Mouse (Mus musculus) liver, embryonic 16.5 days (tissue): Measurements from ENCODE around the gene Tceal5. TPM values are rescaled to one million over a fixed set of nuclear protein-coding genes. Genes with fewer than 3 reads are reported as not detected.

Source experiments
- microRNA-seq: library from miRNA; unstranded; fragments of <30 nt; microRNA quantifications from one replicate; pipeline ENCODE4, GENCODE M21; 2016
- polyA plus RNA-seq: library from polyadenylated mRNA; unstranded; fragments of >200 nt; fragmentation: Nextera tagmentation; extraction: Ambion mirVana; gene quantifications from 2 replicates; pipeline ENCODE4 v1.2.1, GENCODE M21; 2015

Tceal5 gene
- polyA plus RNA-seq, 1 experiment from 2014 or later: 11.0 TPM

Small RNA genes lying within 50 kb of the gene (microRNA-seq; reads per million reads assigned to microRNA genes)
- gene Mir6383: not detected

Other genes starting within 250 kb of the Tceal5 start
- 17.6 and 18.0 TPM in 2 replicates for gene Arxes2, start 210.1 kb downstream of the Tceal5 start, polyA plus RNA-seq
- 7.7 and 8.4 TPM in 2 replicates for gene Arxes1, start 170.5 kb downstream of the Tceal5 start, polyA plus RNA-seq
- 160 and 181 TPM in 2 replicates for gene Bex2, start 135.6 kb downstream of the Tceal5 start, polyA plus RNA-seq
- 0.14 and 0.25 TPM in 2 replicates for gene Nxf3, start 118.6 kb downstream of the Tceal5 start, polyA plus RNA-seq
- gene Bex4, start 64.9 kb downstream of the Tceal5 start, polyA plus RNA-seq: 131 and 159 TPM in 2 replicates
- gene Tceal8, start 31.5 kb downstream of the Tceal5 start, polyA plus RNA-seq: 170 and 186 TPM in 2 replicates
- 7.5 and 15.7 TPM in 2 replicates for gene Tceal7, start 10.9 kb upstream of the Tceal5 start, polyA plus RNA-seq
- gene Bex1, start 11.6 kb upstream of the Tceal5 start, polyA plus RNA-seq: 205 and 219 TPM in 2 replicates
- 234 and 259 TPM in 2 replicates for gene Tceal9, start 41.2 kb upstream of the Tceal5 start, polyA plus RNA-seq
- 205 and 228 TPM in 2 replicates for gene Bex3, start 66.4 kb upstream of the Tceal5 start, polyA plus RNA-seq